Mouse (Mus musculus) adrenal gland, adult 2 months (tissue): ENCODE results near the gene Msln. TPM values are rescaled to one million over a fixed set of nuclear protein-coding genes. Genes with fewer than 3 reads are reported as not detected.

Source experiments
- DNase-seq: peaks from one replicate; pipeline ENCODE4 v3.0.0; 2021
- long read RNA-seq: library from polyadenylated mRNA; stranded (forward); transcript quantifications from one replicate; pipeline ENCODE4 v2.0.0, GENCODE M21; 2021
- polyA plus RNA-seq: library from polyadenylated mRNA; depleted of rRNA; stranded (reverse); fragments of >200 nt; gene quantifications from 2 replicates; pipeline ENCODE4 v1.2.3, GENCODE M21; 2012; rRNA removed
- total RNA-seq, 2 experiments: library from RNA; stranded (reverse); gene quantifications; 2 replicates each; pipeline ENCODE4 v1.2.3; 2021

Gene Msln
- total RNA-seq = 10 to 100 TPM in 1 of 2 experiments, 1 to 10 TPM in 1; 6.0 to 10.3 TPM
- polyA plus RNA-seq = 4.1 and 5.2 TPM in 2 replicates
- long read RNA-seq, partial matches to known transcripts = 0 of 3 reads
- long read RNA-seq, other reads (novel, unspliced or antisense) = 0 of 3 reads

DNA sequence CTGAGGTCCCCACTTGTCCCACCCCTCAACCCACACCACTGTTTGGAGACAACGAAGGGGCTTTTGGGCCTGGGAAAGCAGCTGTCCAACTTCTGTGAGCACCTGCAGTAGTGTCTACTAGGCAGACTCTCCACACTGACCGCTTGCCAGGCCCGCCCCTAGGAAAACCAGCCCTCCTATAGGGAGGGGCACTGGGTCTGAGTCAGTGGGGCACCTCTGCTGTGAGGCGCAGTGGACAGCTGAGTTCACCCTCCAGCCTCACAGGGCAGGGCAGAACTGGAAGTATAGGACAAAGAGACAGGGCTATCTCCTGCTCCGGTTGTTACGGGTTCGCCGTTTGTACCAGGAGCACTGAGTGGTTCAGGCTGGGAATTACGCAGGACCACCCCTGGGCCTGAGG is at the start of gene Msln:
Msln (minus strand) TSS at position 138 of the 400 bp plus-strand sequence.
- no peak for DNase-seq

DNA sequence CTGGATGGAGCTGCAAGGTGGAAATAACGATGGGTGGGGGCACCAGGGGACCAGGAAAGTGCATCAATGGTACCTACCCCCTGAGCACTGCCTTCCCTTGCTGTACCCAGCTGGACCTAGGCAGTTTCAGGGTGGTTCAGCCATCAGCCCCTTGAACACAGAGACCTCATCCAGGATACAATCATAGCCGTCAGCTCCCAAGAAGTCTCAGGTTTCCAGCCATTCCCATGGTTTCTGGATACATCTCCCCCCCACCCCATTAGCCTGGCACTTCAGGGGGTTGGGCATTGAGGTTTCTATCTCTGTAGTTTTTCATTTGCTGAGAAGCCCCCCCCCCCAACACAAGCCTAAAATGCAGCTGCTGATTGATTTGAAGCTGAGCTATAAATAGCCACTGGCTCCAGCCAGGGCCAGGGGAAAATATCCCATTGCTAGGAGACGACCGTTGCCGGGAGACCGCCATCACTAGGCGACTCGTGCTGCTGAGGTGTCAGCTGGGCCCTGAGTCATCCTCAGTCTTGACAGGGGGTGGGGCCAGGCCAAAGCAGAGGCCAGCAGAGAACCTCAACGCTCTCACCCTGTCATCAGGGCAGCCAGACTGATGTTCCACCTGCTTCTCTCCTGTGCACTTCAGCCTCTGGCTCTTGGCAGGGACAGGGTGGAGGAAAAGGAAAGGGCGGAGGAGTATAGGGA is 48.8 kb upstream of the Msln start:
- peak; percentile 91 for DNase-seq

DNA sequence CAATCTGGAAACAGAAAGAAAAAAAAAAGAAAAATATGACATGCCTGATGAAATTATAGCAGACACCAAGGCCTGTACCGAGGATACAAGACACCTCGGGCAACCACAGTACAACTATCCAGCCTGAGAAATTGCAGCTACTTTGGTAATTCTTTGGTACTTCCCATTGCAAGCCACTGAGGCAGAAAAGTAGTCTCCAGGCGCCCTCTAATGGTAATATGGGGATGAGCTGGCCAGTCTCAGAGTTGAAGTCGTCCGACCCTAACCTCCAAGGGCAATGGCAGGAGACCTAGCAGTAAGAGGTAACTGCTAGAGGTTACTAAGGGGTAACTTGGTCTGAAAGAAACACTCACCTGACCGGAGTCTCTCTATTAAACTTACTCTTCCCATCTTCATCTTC is 46.9 kb upstream of the Msln start:
- peak; percentile 68 for DNase-seq

DNA sequence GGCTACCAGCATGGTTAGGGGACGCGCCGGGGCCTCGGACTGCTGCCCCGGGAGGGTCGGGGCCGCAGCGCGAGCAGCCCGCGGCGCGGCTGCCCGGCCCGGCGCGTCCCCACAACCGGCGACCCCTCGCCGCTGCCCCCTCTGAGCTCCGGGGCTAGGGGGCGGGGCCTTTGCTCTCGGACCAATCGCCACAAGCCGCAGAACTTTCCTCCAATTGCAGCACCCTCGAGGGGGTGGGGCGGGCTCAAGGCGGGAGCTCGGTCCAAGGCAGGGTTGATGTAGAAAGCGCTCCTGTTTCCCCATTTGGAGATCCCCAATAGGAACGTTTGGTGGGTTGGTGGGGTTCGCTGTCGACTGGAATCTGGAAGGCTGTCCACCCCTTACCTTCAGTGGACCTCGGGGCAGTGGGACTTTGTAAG is 42.8 kb upstream of the Msln start, which contains the start of gene Metrn:
Metrn (minus strand) TSS at position 186 of the 419 bp plus-strand sequence.
- peak; percentile 95 for DNase-seq

DNA sequence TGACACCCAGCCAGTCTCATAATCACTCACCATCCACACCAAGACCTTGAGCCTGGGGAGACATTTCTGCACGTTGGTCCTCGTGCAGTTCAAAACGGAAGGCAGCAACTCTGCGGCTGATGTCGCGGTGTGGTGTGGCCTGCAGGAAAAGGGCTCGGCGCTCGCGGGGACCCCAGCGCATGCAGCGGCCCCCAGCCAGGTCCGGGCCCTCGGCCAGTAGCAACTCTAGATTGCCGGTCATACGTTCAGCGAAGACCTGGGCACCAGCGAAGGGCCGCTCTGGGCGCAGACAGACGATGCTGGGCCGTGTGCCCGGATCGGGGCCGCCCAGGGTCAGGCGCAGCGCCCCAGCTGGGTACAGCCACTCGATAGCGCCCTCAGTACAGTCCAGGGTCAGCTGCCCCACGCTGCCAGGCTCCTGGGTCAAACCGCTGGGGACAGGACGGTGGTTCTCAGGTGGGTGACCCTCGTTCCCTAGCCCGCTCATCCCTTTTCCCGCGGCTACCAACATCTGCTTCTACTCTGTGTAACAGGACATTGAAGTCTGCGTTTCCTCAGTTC is 42.1 kb upstream of the Msln start:
- DNase-seq = peak; percentile 69

DNA sequence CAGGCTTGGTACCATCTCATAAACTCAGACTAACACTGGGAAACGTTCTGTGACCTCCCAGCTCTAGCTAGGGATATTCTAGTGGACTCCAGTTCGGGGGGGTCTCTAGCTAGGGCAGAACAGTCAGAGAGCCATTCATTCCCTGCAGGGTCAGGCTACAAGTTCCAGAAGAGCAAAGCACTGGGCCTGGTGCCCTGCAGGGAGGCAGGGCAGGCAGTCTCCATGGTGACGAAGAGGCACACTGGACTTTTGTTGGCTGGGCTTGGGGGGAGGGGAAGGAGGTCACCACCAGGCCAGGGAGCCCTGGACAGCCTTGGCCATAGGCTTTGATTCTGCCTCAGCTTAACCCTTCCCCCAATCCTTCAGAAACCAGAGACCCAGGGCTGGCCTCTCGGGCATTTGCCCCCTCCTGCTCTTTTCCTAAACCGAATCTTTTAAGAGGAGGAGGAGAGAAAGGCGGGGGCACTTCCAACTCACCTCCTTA is 41.5 kb upstream of the Msln start, which contains the start of gene AC134908.4:
AC134908.4 (minus strand) TSS at position 51 of the 484 bp plus-strand sequence.
- peak; percentile 49 for DNase-seq

DNA sequence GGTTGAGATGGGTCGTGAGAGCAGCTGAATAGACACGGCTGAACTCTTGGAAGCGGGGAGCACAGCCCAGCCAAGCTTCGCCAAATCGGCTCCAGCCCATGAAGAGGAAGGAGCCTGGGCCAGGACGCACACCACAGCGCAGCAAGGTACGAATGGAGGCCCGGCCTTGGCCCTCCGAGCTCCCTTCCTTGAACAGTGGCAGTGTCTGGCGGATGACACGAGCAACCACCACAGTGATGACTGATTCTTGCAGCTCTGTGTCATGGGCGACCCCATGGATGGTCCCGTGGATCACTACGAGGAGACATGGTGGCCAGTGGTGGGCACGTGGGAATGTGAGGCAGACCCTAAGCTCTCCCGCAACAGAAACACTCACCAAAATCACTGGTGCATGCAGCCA is 40.8 kb upstream of the Msln start:
- DNase-seq = no peak

DNA sequence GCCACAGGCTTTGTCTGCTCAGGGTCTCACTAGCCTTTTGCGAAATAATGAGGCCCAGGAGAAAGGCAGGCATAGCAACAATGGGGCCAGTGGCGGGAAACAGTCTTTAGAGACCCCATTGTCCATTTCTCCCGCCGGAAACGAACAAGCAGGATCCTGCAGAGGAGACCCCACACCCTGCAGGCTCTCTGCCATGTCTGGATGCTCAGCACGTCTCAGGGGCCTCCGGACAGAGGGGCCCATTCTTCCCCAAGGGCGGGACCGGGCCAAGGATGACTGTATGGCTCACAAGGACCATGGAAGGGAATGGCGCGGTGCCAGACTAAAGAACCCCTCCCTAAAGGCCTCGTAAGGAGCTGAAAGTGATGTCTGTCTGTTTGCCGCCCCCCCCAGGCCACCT is 40.0 kb upstream of the Msln start:
- DNase-seq = no peak

DNA sequence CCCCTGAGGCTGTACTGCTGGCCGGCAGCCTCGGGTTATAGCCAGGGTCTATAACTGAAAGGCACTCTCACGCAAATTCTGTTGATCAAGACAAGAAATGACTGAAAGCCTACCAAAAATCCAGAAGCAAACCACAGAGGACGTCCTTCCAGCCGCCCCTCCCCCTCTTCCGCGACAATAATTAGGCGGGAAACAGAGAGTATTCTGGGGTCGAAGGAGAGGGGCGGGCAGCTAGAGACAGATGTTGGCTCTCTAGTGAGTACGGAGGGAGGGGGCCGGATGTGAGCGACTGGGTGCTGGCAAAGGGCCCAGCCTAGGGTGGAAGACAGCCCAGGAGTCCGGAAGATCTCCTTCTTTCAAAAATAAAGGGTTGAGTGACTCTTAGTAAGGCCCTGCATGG is 38.4 kb upstream of the Msln start, which contains the start of gene Fam173a:
Fam173a (minus strand) TSS at position 287 of the 400 bp plus-strand sequence.
- DNase-seq = peak; percentile 84

DNA sequence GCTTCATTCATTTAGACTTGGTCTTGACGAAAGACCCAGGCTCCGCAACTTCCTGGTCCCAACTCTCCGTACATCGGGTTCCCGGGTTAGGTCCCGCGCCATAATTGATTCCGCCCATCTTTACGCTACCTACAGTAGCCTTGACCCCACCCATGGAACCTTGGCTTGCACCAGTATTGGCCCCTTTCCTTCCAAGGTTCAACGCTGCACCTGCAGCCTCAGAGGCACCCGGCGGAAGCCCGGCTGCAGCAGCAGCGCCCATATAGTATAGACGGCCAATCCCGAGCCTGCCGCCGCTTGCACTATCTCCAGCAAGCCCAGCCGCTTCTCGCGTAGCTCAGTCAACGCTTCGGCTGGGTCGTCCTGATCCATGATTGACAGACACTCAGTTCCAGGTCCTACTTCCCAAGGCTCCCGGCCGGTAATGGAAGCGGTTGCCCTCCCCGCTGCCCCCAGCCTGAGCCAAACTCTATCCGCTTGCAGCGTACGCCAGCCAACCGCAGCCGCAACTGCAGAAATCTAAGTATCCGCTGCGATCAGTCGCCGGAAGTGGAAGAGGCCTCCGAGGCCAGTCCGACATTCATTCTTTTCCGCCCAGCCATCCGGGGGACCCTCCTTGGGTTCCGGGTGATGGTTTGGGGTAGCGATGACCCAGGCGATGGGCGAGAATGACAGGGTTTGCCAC is 37.8 kb upstream of the Msln start:
- DNase-seq = peak; percentile 90

DNA sequence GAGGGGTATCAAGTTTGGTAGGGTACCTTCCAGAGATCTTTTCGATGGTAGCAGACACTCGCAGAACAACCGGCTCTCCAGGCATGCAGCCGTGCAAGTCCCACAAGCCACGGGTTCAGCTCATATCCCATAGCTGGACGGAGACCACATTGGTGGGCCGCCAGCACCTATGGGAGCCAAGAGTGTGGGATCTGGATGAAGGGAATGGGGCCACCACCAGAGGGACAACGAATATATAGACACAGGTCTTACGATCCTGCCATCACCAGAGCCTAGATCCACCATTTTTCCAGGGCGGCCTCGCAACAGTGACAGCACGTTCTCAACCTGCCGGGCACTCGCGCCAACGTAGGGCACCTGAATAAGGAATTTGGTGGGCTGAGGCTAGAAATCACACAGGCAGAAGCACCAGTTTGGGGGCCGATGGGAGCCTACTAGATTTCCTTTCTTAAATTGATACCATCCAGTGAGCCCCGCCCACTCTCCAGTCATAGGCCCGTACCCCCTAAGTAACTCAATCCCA is 37.2 kb upstream of the Msln start:
- no peak for DNase-seq

DNA sequence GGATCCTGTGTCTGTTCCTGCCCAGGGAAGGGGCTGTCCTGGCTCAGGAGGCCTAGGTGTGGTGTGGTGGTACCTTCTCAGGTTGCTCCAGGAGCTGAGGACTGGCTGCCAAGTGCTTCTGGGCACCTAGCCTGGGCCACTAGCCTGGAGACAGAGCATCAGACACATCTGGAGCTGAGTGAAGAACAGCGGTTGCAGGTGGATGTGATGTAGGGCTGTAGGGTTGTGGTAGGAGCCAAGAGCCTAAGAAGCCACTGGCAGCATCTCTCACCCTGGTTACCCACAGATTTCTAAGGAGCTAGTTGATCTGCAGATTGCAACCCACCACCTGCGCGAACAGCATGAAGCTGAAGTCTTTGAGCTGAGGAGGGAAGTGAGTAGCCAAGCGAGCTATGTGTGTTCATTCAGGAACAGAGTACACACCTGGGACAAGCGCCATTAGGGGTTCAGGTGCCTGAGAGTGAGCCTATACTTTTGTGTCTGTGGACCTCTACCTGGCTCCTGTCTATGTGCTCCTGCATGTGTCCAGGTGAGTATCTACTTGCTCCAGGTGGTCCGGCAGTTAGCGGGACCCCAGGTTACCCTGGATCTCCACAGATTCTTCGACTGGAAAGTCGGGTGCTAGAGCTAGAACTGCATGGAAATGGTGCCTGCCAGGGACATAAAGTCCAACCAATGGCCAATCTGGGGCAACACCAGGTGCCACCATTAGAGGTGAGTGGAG is 32.8 kb upstream of the Msln start:
- DNase-seq = no peak

DNA sequence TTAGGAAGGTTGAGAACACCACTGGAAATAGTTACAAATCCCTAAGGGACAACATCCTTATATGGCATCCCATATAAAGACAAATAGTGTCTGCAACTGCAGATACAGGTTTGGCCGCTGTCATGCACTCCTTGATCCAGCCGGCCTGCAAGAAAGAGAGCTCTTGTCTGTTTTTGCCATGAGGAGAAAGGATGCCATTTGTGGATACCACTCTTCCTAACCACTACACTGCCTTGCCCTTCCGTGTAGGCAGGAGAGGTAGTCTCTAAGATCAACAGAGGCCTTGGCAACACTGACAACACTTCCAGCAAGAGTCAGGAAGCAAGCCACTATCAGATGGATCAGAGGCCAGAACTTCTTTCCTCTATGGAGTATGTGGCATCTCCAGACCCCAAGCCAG is 32.1 kb upstream of the Msln start, which contains the start of gene Ccdc78:
Ccdc78 (plus strand) TSS at position 301 of the 400 bp plus-strand sequence.
- no peak for DNase-seq

DNA sequence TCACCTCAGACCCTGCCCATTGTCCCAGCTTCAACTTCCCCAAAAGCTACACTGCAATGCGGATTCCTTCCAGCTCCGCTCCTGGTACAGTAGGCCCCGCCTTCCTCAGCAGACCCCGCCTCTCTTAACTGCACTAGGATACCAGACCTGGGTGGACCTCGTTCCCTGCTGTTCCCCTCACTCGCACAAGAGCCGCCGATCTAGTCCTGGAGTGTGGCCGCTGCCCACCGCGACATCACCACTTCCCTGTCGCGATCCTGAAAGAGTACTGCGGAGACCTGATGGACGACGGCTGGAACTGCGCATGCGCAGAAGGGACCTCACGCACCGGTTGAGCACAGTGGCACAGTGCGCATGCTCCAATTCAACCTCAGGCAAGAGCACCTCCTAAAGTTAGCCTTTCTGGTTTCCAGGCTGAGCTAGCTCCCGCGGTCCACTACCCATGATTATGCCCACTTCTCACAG is 31.1 kb upstream of the Msln start, which contains the start of gene Haghl:
Haghl (minus strand) TSS at position 393 of the 465 bp plus-strand sequence.
- DNase-seq = peak; percentile 94

DNA sequence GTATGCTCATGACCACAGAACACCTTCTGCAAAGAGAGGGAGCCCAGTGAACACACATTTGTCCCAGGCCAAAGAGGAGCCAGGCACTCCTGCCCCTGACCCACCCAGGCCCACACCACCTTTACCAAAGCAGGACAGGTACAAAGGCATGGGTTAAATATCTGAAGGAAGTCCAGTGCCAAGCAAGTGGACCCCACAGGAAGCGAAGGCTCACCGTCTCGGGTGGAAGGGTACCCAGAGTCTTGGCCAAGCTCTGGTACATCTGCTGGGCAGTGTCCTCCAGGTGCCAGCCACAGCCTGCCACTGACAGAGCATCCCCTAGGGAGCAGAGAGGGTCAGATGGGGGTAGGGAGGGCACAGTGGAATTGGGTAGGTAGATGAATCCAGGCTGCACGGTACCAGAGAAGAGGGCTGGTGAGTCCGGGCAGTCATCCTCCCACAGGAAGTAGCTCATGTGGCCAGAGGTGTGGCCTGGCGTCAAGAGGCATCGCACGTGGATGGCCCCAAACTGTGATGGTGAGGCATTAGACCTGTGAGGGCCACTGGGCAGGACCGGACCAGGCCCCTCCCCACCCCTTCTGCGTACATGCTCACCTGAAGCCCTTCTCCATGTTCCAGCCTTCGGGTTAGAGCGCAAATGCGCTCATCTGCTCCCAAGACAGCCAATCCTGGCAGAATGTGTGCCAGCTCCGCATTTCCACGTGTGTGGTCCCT is 29.8 kb upstream of the Msln start:
- DNase-seq = no peak

DNA sequence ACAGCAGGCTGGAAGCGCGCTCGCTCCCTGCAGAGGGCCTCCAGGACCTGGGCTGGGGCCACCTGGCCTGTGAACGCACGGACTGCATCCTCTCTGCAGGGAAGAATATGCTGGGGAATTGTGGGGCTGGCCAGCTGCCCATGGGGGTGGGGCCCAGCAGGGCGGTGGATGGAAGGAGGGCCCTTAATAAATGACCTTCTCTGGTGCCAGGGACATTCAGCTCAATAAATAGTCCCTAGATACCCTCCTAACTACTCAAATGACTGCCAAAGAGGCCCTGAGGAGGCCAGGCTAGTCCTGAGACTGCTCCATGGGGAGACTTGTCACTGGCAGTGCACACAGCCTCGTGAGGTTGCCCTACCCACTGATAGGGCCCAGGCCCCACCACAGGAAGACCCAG is 28.9 kb upstream of the Msln start:
- DNase-seq = peak; percentile 80

DNA sequence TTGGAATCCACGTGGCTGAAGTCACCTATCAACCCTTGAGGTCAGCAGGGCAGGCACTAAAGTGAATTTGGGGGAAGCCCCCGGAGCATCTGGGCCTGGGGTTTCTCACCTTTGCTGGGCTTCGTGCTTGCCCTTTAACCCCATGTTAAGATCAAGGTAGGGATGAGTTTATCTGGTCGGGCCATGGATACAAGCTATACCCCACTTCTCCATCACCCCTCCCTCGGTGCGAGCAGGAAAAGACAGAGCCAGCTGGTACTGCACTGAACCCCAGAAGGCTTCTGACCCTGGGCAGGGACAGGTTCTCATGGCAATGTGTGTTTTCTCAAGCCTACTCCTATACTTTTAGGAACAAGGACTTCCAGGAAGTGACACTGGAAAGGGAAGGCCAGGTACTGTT is 27.2 kb upstream of the Msln start:
- no peak for DNase-seq

DNA sequence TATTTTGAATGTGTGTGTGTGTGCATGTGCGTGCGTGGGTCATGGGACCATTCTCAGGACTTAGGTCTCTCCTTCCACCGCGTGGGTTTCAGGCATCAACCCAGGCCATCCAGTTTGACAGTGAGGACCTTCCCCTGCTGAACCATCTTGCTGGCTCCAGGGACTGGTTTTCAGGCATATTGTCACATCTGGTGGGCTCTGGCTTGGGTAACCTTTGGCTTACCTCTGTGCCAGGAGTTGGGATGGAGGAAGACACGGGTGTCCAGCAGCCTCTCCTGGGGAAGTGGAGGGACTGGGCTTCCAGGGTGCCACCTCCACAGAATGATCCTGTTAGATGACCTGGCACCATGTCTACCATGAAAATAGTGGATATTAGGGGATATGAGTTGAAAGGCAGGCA is 23.8 kb upstream of the Msln start:
- DNase-seq = no peak

DNA sequence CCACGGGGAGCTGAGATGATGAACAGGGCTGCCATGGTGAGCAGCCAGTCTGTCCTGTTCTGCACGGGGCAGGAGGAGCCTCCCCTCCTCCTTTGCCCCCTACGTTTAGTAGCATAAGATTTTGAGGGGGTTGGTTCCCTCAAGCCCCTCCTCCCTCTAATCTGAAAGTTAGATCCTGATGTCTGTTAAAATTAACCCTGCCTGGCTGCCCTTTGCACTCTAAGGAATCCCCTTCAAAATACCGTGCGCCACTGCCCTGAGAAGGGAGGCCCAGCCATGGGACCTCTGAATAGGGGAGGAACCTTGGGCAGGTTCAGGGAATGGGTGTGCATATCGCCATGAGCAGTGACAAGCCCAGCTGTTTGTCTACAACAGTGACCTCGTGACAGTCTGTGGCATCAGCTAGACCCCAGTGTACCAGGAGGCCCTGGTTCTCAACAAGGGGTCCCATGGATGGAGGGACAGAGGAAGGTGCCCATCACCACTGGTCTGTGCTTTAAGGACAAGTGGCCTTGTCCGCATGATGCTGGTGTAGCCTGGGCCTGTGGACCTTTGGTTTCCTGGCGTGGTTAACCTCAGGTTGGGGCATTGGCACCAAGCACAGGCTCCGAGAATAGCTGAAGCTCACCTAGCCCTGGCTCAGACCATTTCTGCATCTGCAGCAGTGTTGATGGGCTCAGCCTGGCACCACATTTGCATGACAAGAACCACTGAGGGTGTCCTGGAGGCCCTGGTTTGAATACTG is 21.3 kb upstream of the Msln start:
- DNase-seq = no peak

DNA sequence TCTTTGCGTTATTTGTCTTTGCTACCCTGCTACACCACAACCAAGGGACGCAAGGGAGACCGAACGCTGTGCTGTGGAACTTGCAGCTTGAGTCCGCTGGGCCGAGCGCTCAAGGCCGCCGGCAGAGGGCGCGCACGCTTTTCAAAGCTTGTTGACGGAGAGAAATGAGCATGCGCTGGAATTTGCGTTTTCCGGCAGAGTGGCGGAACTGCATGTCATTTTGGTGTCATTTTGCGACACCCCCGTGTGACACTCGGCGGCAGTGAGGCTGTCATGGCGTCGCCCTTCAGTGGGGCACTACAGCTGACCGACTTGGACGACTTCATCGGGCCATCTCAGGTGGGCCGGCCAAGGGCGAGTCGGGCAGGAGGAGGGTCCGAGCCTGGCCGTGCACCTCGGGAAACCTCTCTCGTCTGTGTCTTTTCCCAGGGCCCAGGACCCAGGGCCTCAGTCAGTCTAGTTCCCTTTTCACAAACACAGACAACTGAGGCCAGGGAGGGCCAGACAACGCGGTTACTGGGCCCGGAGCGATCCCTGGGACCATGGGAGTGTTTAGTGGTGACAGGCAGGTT is 19.5 kb upstream of the Msln start, which contains the start of gene Narfl:
Narfl (plus strand) TSS at position 228 of the 572 bp plus-strand sequence.
- DNase-seq = peak; percentile 97
